Mouse (Mus musculus): ENCODE data around the gene Plac8. TPM values are rescaled to one million over a fixed set of nuclear protein-coding genes. Genes with fewer than 3 reads are reported as not detected.

Plac8 gene
- total RNA-seq, 2 experiments from 2014 or later = 160 to 360 TPM

- ATAC-seq (replicated peaks; ENCODE audit: low FRiP score, poor library complexity, severe bottlenecking) = no peak
Observed at GRCm38 (mm10) chr5:100549311-100549710, 22.7 kb downstream of the Plac8 start.

DNA sequence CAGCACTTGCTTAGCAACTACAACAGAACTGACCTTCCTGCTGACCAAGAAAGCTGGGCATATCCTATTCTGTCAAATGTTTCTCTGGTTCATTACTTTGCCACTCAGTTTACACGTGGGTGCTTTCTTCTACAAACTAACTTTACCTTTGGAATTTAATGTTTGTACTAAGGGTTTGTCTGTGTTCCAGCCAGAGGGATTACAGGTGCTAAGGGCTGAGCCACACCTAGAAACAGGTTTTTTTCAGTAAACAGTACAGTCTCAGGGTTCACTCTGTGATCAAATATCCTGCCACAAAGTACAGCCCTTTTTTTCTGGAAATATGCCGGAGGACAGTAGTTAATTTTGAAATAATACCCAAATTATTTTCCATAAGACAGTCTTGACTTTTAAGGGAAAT lies 23.8 kb downstream of the Plac8 start:
- no peak for ATAC-seq (replicated peaks; ENCODE audit: low FRiP score, poor library complexity, severe bottlenecking)

- no peak for ATAC-seq (replicated peaks; ENCODE audit: low FRiP score, poor library complexity, severe bottlenecking)
Observed at GRCm38 (mm10) chr5:100546294-100547080, 25.6 kb downstream of the Plac8 start.

GRCm38 (mm10) chr5:100536638-100537037 lies 35.4 kb downstream of the Plac8 start:
- no peak for ATAC-seq (replicated peaks; ENCODE audit: low FRiP score, poor library complexity, severe bottlenecking)

GRCm38 (mm10) chr5:100535826-100536225 lies 36.2 kb downstream of the Plac8 start:
- no peak for ATAC-seq (replicated peaks; ENCODE audit: low FRiP score, poor library complexity, severe bottlenecking)

- ATAC-seq (replicated peaks; ENCODE audit: low FRiP score, poor library complexity, severe bottlenecking) = no peak
Observed at GRCm38 (mm10) chr5:100526164-100526563, 45.9 kb downstream of the Plac8 start.

GRCm38 (mm10) chr5:100525620-100526019 lies 46.4 kb downstream of the Plac8 start:
- no peak for ATAC-seq (replicated peaks; ENCODE audit: low FRiP score, poor library complexity, severe bottlenecking)

DNA sequence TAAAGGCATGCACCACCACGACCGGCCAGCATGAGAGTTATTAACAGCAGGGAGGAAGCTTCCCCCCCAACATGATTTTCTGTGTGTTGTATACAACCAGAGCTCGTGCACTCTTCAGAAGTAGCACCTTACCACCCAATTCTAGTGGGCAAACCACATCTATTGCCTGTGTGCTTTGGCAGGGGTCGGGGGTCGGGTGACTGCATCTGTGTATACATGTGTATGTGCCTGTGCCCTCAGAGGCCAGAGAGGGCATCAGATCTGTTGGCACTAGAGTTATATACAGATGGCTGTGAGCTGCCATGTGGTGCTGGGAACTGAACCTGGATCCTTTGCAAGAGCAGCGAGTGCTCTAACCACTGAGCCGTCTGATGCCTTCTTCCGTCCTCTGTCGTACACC lies 47.1 kb downstream of the Plac8 start:
- no peak for ATAC-seq (replicated peaks; ENCODE audit: low FRiP score, poor library complexity, severe bottlenecking)

DNA sequence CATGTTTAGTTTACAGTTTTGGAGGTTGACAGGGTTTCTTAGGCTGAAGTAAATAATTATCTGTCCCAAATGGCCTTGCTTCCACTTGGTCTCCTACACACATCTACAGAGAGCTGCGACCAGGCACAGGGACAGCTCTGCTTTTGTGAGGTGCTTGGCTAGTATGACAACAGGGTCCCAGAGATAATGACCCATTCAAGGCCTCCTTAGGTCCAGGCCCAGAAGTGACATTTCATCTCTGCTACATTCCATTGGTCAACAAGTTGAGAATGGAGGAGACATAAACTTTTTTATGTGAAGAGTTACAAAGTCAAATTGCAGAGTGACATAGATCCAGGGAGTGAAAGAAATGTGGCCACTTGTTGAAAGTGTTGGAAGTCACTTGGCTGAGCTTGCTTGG lies 48.7 kb downstream of the Plac8 start:
- ATAC-seq (replicated peaks; ENCODE audit: low FRiP score, poor library complexity, severe bottlenecking) = no peak

- ATAC-seq (replicated peaks; ENCODE audit: low FRiP score, poor library complexity, severe bottlenecking) = no peak
Observed at GRCm38 (mm10) chr5:100520223-100520622, 51.8 kb downstream of the Plac8 start.

- ATAC-seq (replicated peaks; ENCODE audit: low FRiP score, poor library complexity, severe bottlenecking) = no peak; the same call in 1 of the 2 replicates
Observed at GRCm38 (mm10) chr5:100519027-100519411, 53.0 kb downstream of the Plac8 start.

- peak; percentile 98 for ATAC-seq (replicated peaks; ENCODE audit: low FRiP score, poor library complexity, severe bottlenecking)
Observed at GRCm38 (mm10) chr5:100518049-100519026, 53.7 kb downstream of the Plac8 start, which contains the start of gene Cops4. Gene Cops4 (plus strand): TSS chr5:100518309.

- ATAC-seq (replicated peaks; ENCODE audit: low FRiP score, poor library complexity, severe bottlenecking) = no peak
Observed at GRCm38 (mm10) chr5:100512576-100512975, 59.5 kb downstream of the Plac8 start.

GRCm38 (mm10) chr5:100509247-100509646 lies 62.8 kb downstream of the Plac8 start:
- ATAC-seq (replicated peaks; ENCODE audit: low FRiP score, poor library complexity, severe bottlenecking) = no peak

Other genes with a start within 250 kb of the Plac8 start
- 23.5 and 56.6 TPM in 2 replicates for gene Sec31a, start 156.0 kb downstream of the Plac8 start, total RNA-seq (2015; ENCODE audit: low replicate concordance)
- 12.2 and 18.1 TPM in 2 replicates for gene Sec31a, start 156.0 kb downstream of the Plac8 start, total RNA-seq (2017; ENCODE audit: low replicate concordance)
- gene Lin54, start 71.6 kb downstream of the Plac8 start, total RNA-seq (2015; ENCODE audit: low replicate concordance) = 68.8 and 122 TPM in 2 replicates
- gene Lin54, start 71.6 kb downstream of the Plac8 start, total RNA-seq (2017; ENCODE audit: low replicate concordance) = 66.7 and 88.1 TPM in 2 replicates
- 17.2 and 29.6 TPM in 2 replicates for gene Cops4, start 53.9 kb downstream of the Plac8 start, total RNA-seq (2015; ENCODE audit: low replicate concordance)
- gene Cops4, start 53.9 kb downstream of the Plac8 start, total RNA-seq (2017; ENCODE audit: low replicate concordance) = 28.4 and 53.8 TPM in 2 replicates
- gene Coq2, start 102.9 kb upstream of the Plac8 start, total RNA-seq (2015; ENCODE audit: low replicate concordance) = 3.8 and 7.6 TPM in 2 replicates
- gene Coq2, start 102.9 kb upstream of the Plac8 start, total RNA-seq (2017; ENCODE audit: low replicate concordance) = 4.2 and 6.0 TPM in 2 replicates
- 2.5 and 4.0 TPM in 2 replicates for gene Hpse, start 147.5 kb upstream of the Plac8 start, total RNA-seq (2015; ENCODE audit: low replicate concordance)
- 1.7 and 6.2 TPM in 2 replicates for gene Hpse, start 147.5 kb upstream of the Plac8 start, total RNA-seq (2017; ENCODE audit: low replicate concordance)
- gene Helq, start 226.4 kb upstream of the Plac8 start, total RNA-seq (2015; ENCODE audit: low replicate concordance) = 18.4 and 45.3 TPM in 2 replicates
- 19.7 and 40.6 TPM in 2 replicates for gene Helq, start 226.4 kb upstream of the Plac8 start, total RNA-seq (2017; ENCODE audit: low replicate concordance)
- gene Mrps18c, start 226.4 kb upstream of the Plac8 start, total RNA-seq (2015; ENCODE audit: low replicate concordance) = 40.2 and 119 TPM in 2 replicates
- gene Mrps18c, start 226.4 kb upstream of the Plac8 start, total RNA-seq (2017; ENCODE audit: low replicate concordance) = 31.3 and 92.2 TPM in 2 replicates
- 8.6 and 12.6 TPM in 2 replicates for gene Abraxas1, start 248.7 kb upstream of the Plac8 start, total RNA-seq (2015; ENCODE audit: low replicate concordance)
- gene Abraxas1, start 248.7 kb upstream of the Plac8 start, total RNA-seq (2017; ENCODE audit: low replicate concordance) = 11.2 and 22.4 TPM in 2 replicates

All from erythroid progenitor cell, adult 5-6 weeks (primary cell).